Mouse (Mus musculus) ES-Bruce4 (cell line): ENCODE measurements at regions not wholly inside any gene's neighbourhood (a gene's known extent, or its start where the extent isn't known, plus 50 kb on each side); places are given as distances from the start of the nearest gene placed in this dataset.

ENCODE experiments used
- H3K27ac ChIP-seq: 2 replicates; pipeline ENCODE4 v1.5.1; 2012; ENCODE audit warnings: low read length, inconsistent platforms; ENCODE audit not compliant: insufficient read depth
- H3K27me3 ChIP-seq: 2 replicates; pipeline ENCODE4 v1.6.1; 2012; ENCODE audit warnings: mild to moderate bottlenecking, low read length, inconsistent platforms; ENCODE audit not compliant: control insufficient read depth, poor library complexity, insufficient read depth, severe bottlenecking
- H3K36me3 ChIP-seq: 2 replicates; pipeline ENCODE4 v1.6.1; 2012; ENCODE audit warnings: inconsistent platforms, mild to moderate bottlenecking, low read length, moderate library complexity; ENCODE audit not compliant: control insufficient read depth, poor library complexity, insufficient read depth, severe bottlenecking
- H3K4me1 ChIP-seq: one replicate; pipeline ENCODE4 v1.8.1; 2011; ENCODE audit warnings: low read length; ENCODE audit not compliant: control insufficient read depth, insufficient read depth
- H3K4me3 ChIP-seq: 2 replicates; pipeline ENCODE4 v1.5.1; 2011; ENCODE audit warnings: low read depth, mild to moderate bottlenecking, low read length
- H3K9ac ChIP-seq: 2 replicates; pipeline ENCODE4 v1.6.1; 2012; ENCODE audit warnings: low read depth, mild to moderate bottlenecking, inconsistent platforms; ENCODE audit not compliant: poor library complexity, severe bottlenecking
- H3K9me3 ChIP-seq: replicated peaks from 2 replicates; pipeline ENCODE4 v1.6.1; 2012; ENCODE audit warnings: mild to moderate bottlenecking, low read length, inconsistent platforms; ENCODE audit not compliant: control insufficient read depth, poor library complexity, insufficient read depth, severe bottlenecking
- CTCF ChIP-seq: IDR thresholded peaks from one replicate; pipeline ENCODE4 v1.8.1; 2011; ENCODE audit warnings: low read depth, low read length
- EP300 ChIP-seq: IDR thresholded peaks from 2 replicates; pipeline ENCODE4 v1.6.1; 2011; ENCODE audit warnings: low read depth, low read length; ENCODE audit not compliant: insufficient read depth
- POLR2A ChIP-seq: IDR thresholded peaks from one replicate; pipeline ENCODE4 v1.8.1; 2011; ENCODE audit warnings: low read length; ENCODE audit not compliant: insufficient read depth

- no peaks in the 10 kb centered on the region for H3K4me1 ChIP-seq
- no peaks in the 10 kb centered on the region for H3K9me3 ChIP-seq
- H3K27ac ChIP-seq, result no peak overlapping the region
- no peaks in the 10 kb centered on the region for H3K36me3 ChIP-seq
- no peak overlapping the region for H3K4me3 ChIP-seq
- H3K27me3 ChIP-seq, result no peaks in the 10 kb centered on the region
- H3K9ac ChIP-seq, result no peak overlapping the region
- TF ChIP-seq CTCF (no peak), POLR2A (no peak), EP300 (no peak)
These were observed 305.3 kb upstream of the Fam98a start for GRCm38 (mm10) chr17:75857015-75857414.

- Histone ChIP-seq H3K9me3 (no peaks in the 10 kb centered on the region), H3K36me3 (no peaks in the 10 kb centered on the region)
- TF ChIP-seq CTCF (no peak), POLR2A (no peak), EP300 (no peak)
These were observed 264.4 kb upstream of the Fam98a start for GRCm38 (mm10) chr17:75815997-75816626.

GRCm38 (mm10) chr17:75812163-75812562 lies 260.4 kb upstream of the Fam98a start:
- H3K27ac ChIP-seq, result no peak overlapping the region
- H3K27me3 ChIP-seq, result no peaks in the 10 kb centered on the region
- no peak for TF ChIP-seq EP300
- TF ChIP-seq CTCF, result no peak
- no peak for TF ChIP-seq POLR2A
- H3K9ac ChIP-seq, result no peak overlapping the region
- H3K4me1 ChIP-seq, result no peaks in the 10 kb centered on the region
- H3K36me3 ChIP-seq, result no peaks in the 10 kb centered on the region
- H3K4me3 ChIP-seq, result no peak overlapping the region
- no peaks in the 10 kb centered on the region for H3K9me3 ChIP-seq

More at GRCm38 (mm10) chr17:75815997-75816626, 264.4 kb upstream of the Fam98a start:
- H3K4me3 ChIP-seq, result no peak overlapping the region
- H3K4me1 ChIP-seq, result no peaks in the 10 kb centered on the region
- H3K27ac ChIP-seq, result no peak overlapping the region
- no peak overlapping the region for H3K9ac ChIP-seq
- no peaks in the 10 kb centered on the region for H3K27me3 ChIP-seq

- Histone ChIP-seq H3K36me3 (no peaks in the 10 kb centered on the region), H3K4me3 (no peak overlapping the region), H3K9me3 (no peaks in the 10 kb centered on the region), H3K27me3 (no peaks in the 10 kb centered on the region), H3K4me1 (no peaks in the 10 kb centered on the region), H3K9ac (no peak overlapping the region), H3K27ac (no peak overlapping the region)
- TF ChIP-seq POLR2A, result no peak
- TF ChIP-seq CTCF, result no peak
- TF ChIP-seq EP300, result no peak
These were observed 257.0 kb upstream of the Fam98a start for GRCm38 (mm10) chr17:75808524-75809326.

- Histone ChIP-seq H3K36me3 (no peaks in the 10 kb centered on the region), H3K9ac (no peak overlapping the region), H3K4me3 (no peak overlapping the region), H3K4me1 (no peaks in the 10 kb centered on the region), H3K27ac (no peak overlapping the region), H3K9me3 (no peaks in the 10 kb centered on the region), H3K27me3 (no peaks in the 10 kb centered on the region)
- TF ChIP-seq CTCF, result no peak
- TF ChIP-seq EP300, result no peak
- TF ChIP-seq POLR2A, result no peak
These were observed 256.3 kb upstream of the Fam98a start for GRCm38 (mm10) chr17:75808025-75808424.

- H3K36me3 ChIP-seq, result no peaks in the 10 kb centered on the region
- no peaks in the 10 kb centered on the region for H3K4me1 ChIP-seq
- no peaks in the 10 kb centered on the region for H3K9me3 ChIP-seq
- no peak overlapping the region for H3K4me3 ChIP-seq
- H3K27ac ChIP-seq, result no peak overlapping the region
- no peak overlapping the region for H3K9ac ChIP-seq
- TF ChIP-seq EP300, result no peak
- TF ChIP-seq CTCF, result no peak
- no peak for TF ChIP-seq POLR2A
- H3K27me3 ChIP-seq, result no peaks in the 10 kb centered on the region
These were observed 252.6 kb upstream of the Fam98a start for GRCm38 (mm10) chr17:75804358-75804757.
